Mouse (Mus musculus) kidney, adult 2 months (tissue): ENCODE data around the gene Galnt18.

Source experiments
- CTCF ChIP-seq: fragments of 200-500 bp; conservative IDR thresholded peaks from 2 replicates; pipeline ENCODE4 v1.5.1; 2011; ENCODE audit warnings: low read depth, mild to moderate bottlenecking, control low read depth, low read length, moderate library complexity, mixed read lengths; ENCODE audit not compliant: insufficient read depth, insufficient read length
- POLR2A ChIP-seq: fragments of 200-500 bp; IDR thresholded peaks from one replicate; pipeline ENCODE4 v1.6.1; 2011; ENCODE audit warnings: low read depth, low read length, control low read depth

- TF ChIP-seq CTCF, result no peak
- no peak for TF ChIP-seq POLR2A
These were observed 178.3 kb downstream of the Galnt18 start for GRCm38 (mm10) chr7:111601339-111602067.
